Mouse (Mus musculus) heart, postnatal 0 days (tissue): ENCODE measurements around the gene Gria3.

Source experiments
- CTCF ChIP-seq: IDR thresholded peaks from 2 replicates; pipeline ENCODE4 v1.5.1; 2016; ENCODE audit warnings: antibody characterized with exemption, control low read depth, low read depth
- EP300 ChIP-seq: IDR thresholded peaks from 2 replicates; pipeline ENCODE4 v1.6.1; 2016; ENCODE audit warnings: antibody characterized with exemption, low read depth

DNA sequence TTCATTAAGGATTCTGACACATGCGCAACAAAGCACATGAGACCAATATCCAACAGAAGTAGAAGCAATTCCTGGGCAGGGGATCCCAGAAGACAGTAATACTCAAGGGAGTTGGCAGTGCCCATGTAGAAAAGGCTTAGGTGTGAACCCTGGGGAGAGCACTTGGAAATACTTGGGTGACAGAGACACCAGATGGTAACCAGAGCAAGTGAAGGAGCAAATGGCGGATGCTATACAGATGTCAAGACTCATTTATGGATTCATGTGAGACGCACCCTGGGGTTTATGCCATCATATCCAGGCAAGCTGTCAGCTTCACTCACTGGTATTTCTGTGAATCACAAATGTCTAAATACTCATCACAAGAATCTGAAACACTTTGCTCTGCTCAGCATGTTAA lies 187.0 kb downstream of the Gria3 start:
- TF ChIP-seq CTCF (no peak), EP300 (no peak)
